ENCODE assay signal across 8 mouse cellular contexts in the genomic region with DNA sequence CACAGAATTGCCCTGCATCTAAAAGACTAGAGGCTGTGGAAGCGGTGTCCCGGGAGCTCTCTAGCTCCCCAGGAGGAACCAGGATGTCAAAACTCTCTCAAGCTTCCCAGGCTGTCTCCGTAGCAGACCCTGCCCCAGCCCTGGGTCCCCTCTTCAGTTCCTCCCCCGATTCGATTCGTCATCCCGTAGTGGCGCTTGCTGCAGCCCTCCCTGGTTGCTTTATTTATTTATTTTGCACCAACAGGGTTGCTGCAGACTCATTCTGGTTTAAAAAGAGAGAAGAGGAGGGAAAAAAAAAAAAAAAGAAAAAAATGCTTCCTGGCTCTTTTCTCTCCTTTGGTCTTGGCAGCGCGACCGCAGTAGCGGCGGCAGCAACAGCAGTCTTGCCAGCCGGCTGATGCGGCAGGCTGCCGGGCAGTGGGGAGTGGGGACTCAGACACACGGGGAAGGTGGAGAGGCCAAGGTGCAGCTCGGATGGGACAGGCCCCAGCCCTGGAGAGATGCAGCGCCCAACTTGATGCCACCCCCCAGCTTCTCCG. TPM values are rescaled to one million over a fixed set of nuclear protein-coding genes. Genes with fewer than 3 reads are reported as not detected.
DNase-seq lines count a peak whose midpoint lies in the region; ATAC-seq lines count a peak whose summit lies in the region.

No protein-coding gene starts in this region.

- intact Hi-C loops in heart, postnatal 14 days (cut with DNase I) = no loop called here

- H3K9ac ChIP-seq in liver, embryonic 15.5 days = no peak overlapping the region
- peak overlapping the region; percentile 18; the same call in 1 of the 2 replicates for H3K9ac ChIP-seq in stomach, embryonic 14.5 days (replicated peaks; ENCODE audit: low read depth, low read length)

- no peaks in the 10 kb centered on the region for H3K9me3 ChIP-seq in liver, embryonic 15.5 days (replicated peaks)
- H3K9me3 ChIP-seq in stomach, embryonic 14.5 days (ENCODE audit: control insufficient read depth, low read depth, low read length) = no peaks in the 10 kb centered on the region

- H3K27ac ChIP-seq in liver, embryonic 15.5 days (replicated peaks) = no peak overlapping the region
- no peak overlapping the region for H3K27ac ChIP-seq in stomach, embryonic 14.5 days (ENCODE audit: low read length)

- no peak for DNase-seq in frontal cortex, postnatal 25 days (ENCODE audit: low spot score in 2 of 2)
- DNase-seq in right cerebral cortex, adult 18-20 months = peak; percentile 26
- DNase-seq in right cerebral cortex, postnatal 36 days (ENCODE audit: low spot score in 2 of 2) = no peak
- peak; percentile 14 to 23 for DNase-seq in heart, postnatal 14 days
- no peak for DNase-seq in spleen, postnatal 36 days (ENCODE audit: low spot score in 2 of 2)

- peaks cover 71% of the 10 kb centered on the region for H3K27me3 ChIP-seq in liver, embryonic 15.5 days
- H3K27me3 ChIP-seq in stomach, embryonic 14.5 days (ENCODE audit: control insufficient read depth, insufficient read depth, low read length) = no peaks in the 10 kb centered on the region

- peak; percentile 77 for ATAC-seq in frontal cortex, adult (ENCODE audit: low TSS enrichment)
- ATAC-seq in liver, embryonic 15.5 days (ENCODE audit: insufficient read depth) = no peak
- ATAC-seq in stomach, embryonic 14.5 days (ENCODE audit: insufficient number of reproducible peaks, insufficient read depth, low FRiP score, low read depth) = no peak

- H3K4me2 ChIP-seq in liver, embryonic 15.5 days = peak overlapping the region; percentile 27; the same call in 1 of the 2 replicates
- H3K4me2 ChIP-seq in stomach, embryonic 14.5 days (replicated peaks; ENCODE audit: low read depth, low read length) = peak overlapping the region; percentile 54

- H3K36me3 ChIP-seq in liver, embryonic 15.5 days (replicated peaks) = no peaks in the 10 kb centered on the region
- no peaks in the 10 kb centered on the region for H3K36me3 ChIP-seq in stomach, embryonic 14.5 days (ENCODE audit: control insufficient read depth, insufficient read depth, low read length)

- H3K4me3 ChIP-seq in liver, embryonic 15.5 days (replicated peaks) = no peak overlapping the region
- H3K4me3 ChIP-seq in stomach, embryonic 14.5 days (ENCODE audit: low read depth, low read length) = peak overlapping the region; percentile 20

- no peaks in the 10 kb centered on the region for H3K4me1 ChIP-seq in liver, embryonic 15.5 days (replicated peaks)
- H3K4me1 ChIP-seq in stomach, embryonic 14.5 days (ENCODE audit: control insufficient read depth, insufficient read depth, low read length) = 0 out of 2 replicates have a peak, but pooled peaks cover 2% of the 10 kb centered on the region

- 4% methylated on average over 20 of the region's 20 CpGs for WGBS in liver, embryonic 15.5 days (ENCODE audit: insufficient replicate concordance)
- 3% methylated on average over 20 of the region's 20 CpGs for WGBS in stomach, embryonic 14.5 days

RNA-seq across cellular contexts. Expression of gene Lingo4, which starts 0.7 kb away (rescaled TPM):
- total RNA-seq in heart, postnatal 14 days (2021) = under 1 TPM; 0.14 to 0.37 TPM
- polyA plus RNA-seq in liver, embryonic 15.5 days (2015; fragmentation: Nextera tagmentation; extraction: Ambion mirVana) = 0.02 TPM in 1 of 2 replicates, not detected in the other
- 0.20 and 0.51 TPM in 2 replicates for polyA plus RNA-seq in stomach, embryonic 14.5 days (2014; fragmentation: Nextera tagmentation; extraction: Ambion mirVana)

RNA-seq across cellular contexts. Expression of gene Tdrkh, which starts 14.1 kb away (rescaled TPM):
- total RNA-seq in heart, postnatal 14 days (2021) = 1 to 10 TPM; 3.8 to 4.8 TPM
- 8.7 and 9.9 TPM in 2 replicates for polyA plus RNA-seq in liver, embryonic 15.5 days (2015; fragmentation: Nextera tagmentation; extraction: Ambion mirVana)
- polyA plus RNA-seq in stomach, embryonic 14.5 days (2014; fragmentation: Nextera tagmentation; extraction: Ambion mirVana) = 10.6 and 12.6 TPM in 2 replicates

RNA-seq across cellular contexts. Expression of gene Rorc, which starts 26.4 kb away (rescaled TPM):
- total RNA-seq in heart, postnatal 14 days (2021) = 10 to 100 TPM; 29.6 to 33.1 TPM
- polyA plus RNA-seq in liver, embryonic 15.5 days (2015; fragmentation: Nextera tagmentation; extraction: Ambion mirVana) = 1.1 and 1.4 TPM in 2 replicates
- polyA plus RNA-seq in stomach, embryonic 14.5 days (2014; fragmentation: Nextera tagmentation; extraction: Ambion mirVana) = 4.2 and 5.3 TPM in 2 replicates

RNA-seq across cellular contexts. Expression of gene C2cd4d, which starts 36.8 kb away (rescaled TPM):
- total RNA-seq in heart, postnatal 14 days (2021) = under 1 TPM in 1 of 2 experiments, not detected in 1; 0.29 TPM
- 0.06 and 0.17 TPM in 2 replicates for polyA plus RNA-seq in liver, embryonic 15.5 days (2015; fragmentation: Nextera tagmentation; extraction: Ambion mirVana)
- polyA plus RNA-seq in stomach, embryonic 14.5 days (2014; fragmentation: Nextera tagmentation; extraction: Ambion mirVana) = 2.1 and 2.2 TPM in 2 replicates

RNA-seq across cellular contexts. Expression of gene Mrpl9, which starts 44.1 kb away (rescaled TPM):
- total RNA-seq in heart, postnatal 14 days (2021) = 10 to 100 TPM; 62.4 to 66.5 TPM
- 33.0 and 35.5 TPM in 2 replicates for polyA plus RNA-seq in liver, embryonic 15.5 days (2015; fragmentation: Nextera tagmentation; extraction: Ambion mirVana)
- 66.6 and 67.5 TPM in 2 replicates for polyA plus RNA-seq in stomach, embryonic 14.5 days (2014; fragmentation: Nextera tagmentation; extraction: Ambion mirVana)

Comparison
In these comparisons a context has a peak if more than half of its experiments do, and no peak if none do; other contexts are left out.
1. DNase-seq: peak in right cerebral cortex, adult 18-20 months (single experiment) and heart, postnatal 14 days (2 of 2); none in frontal cortex, postnatal 25 days (0 of 2), right cerebral cortex, postnatal 36 days (0 of 2) and spleen, postnatal 36 days (0 of 2).